Mouse (Mus musculus): ENCODE results near the gene Slc12a5. TPM values are rescaled to one million over a fixed set of nuclear protein-coding genes. Genes with fewer than 3 reads are reported as not detected.
A peak's percentile ranks its signal among the peaks of the same experiment; 100 is the strongest.

Slc12a5 gene
- polyA plus RNA-seq, 1 experiment from 2014 or later: 0.53 TPM

DNA sequence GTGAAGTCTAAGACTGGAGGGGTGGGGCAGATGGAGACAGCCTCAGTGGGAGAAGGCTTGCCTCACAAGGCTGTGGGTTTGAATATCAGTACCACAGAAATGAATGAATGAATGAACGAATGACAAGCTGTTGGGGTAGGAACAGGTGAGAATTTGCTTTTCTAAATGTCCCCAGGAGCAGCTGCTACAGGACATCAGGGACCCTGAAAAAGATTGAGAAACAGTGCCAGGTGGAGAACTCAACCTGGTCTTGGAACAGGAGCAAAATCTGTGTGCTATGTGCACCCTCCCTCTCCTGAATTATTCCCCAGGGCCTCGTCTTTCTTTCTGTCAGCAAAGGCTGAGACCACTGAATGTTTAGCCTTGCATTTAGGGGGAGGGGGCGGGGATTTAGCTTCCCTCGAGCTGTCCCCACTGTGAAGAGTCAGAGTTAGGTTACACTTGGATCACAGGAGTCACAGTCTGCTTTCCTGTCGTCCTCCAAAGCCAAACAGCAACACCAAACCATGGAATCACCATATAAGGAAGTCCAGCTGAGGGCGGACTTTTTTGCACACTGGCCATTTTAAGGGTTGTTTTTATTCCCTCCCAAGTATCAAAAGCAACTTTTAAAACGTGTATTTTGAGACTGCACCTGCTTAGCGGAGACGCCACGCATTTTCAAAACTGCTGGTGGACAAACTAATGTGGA is 20.3 kb upstream of the Slc12a5 start, which contains the start of gene Mmp9:
TSS of gene Mmp9 (plus strand) at position 641 of the 691 bp plus-strand sequence.
- H3K4me2 ChIP-seq (ENCODE audit: low read depth, low read length): no peak within 1 kb of the TSS
- peaks cover 8% of the 10 kb centered on the region for H3K4me1 ChIP-seq (replicated peaks; ENCODE audit: control insufficient read depth, insufficient read depth, low read length)
- H3K9ac ChIP-seq (ENCODE audit: low read length): no peak within 1 kb of the TSS
- H3K27me3 ChIP-seq (ENCODE audit: control insufficient read depth, insufficient read depth, low read depth, low read length): peaks cover 29% of the 10 kb centered on the region
- no peak within 1 kb of the TSS for H3K4me3 ChIP-seq (ENCODE audit: low read length)
- 24% methylated on average over 10 of the region's 10 CpGs for WGBS
- H3K9me3 ChIP-seq (ENCODE audit: control insufficient read depth, low read length): no peaks in the 10 kb centered on the region
- no peak within 1 kb of the TSS for H3K27ac ChIP-seq (ENCODE audit: low read length)
- H3K36me3 ChIP-seq (ENCODE audit: control insufficient read depth, insufficient read depth, low read length): no peaks in the 10 kb centered on the region
- no peak for ATAC-seq (ENCODE audit: low read depth)

- Histone ChIP-seq H3K36me3 (ENCODE audit: control insufficient read depth, insufficient read depth, low read length) (no peaks in the 10 kb centered on the region), H3K4me1 (replicated peaks; ENCODE audit: control insufficient read depth, insufficient read depth, low read length) (peaks cover 8% of the 10 kb centered on the region), H3K27ac (ENCODE audit: low read length) (no peak overlapping the region), H3K27me3 (ENCODE audit: control insufficient read depth, insufficient read depth, low read depth, low read length) (peaks cover 29% of the 10 kb centered on the region), H3K4me3 (ENCODE audit: low read length) (no peak overlapping the region), H3K4me2 (ENCODE audit: low read depth, low read length) (no peak overlapping the region), H3K9me3 (ENCODE audit: control insufficient read depth, low read length) (no peaks in the 10 kb centered on the region), H3K9ac (ENCODE audit: low read length) (no peak overlapping the region)
- WGBS: 11% methylated on average over 5 of the region's 5 CpGs
- no peak for ATAC-seq (ENCODE audit: low read depth)
These were observed 17.8 kb upstream of the Slc12a5 start for GRCm38 (mm10) chr2:164942692-164943290.

DNA sequence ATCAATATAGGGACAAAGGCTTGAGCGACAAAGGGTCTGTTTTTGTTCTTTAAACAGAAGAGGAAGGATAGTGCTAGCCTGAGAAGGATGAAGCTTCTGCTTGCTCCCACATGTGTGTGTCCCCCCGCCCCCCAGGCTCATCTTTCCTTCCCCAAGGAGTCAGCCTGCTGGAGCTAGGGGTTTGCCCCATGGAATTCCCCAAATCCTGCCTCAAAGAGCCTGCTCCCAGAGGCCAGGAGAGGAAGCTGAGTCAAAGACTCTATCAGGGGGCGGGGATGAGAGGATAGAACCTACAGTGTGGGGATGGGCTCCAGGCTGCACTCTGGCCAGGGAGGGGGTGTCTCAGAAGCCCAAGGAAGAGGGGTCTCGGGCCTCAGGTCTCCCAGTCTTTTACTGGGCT is 13.1 kb upstream of the Slc12a5 start:
- no peak for ATAC-seq (ENCODE audit: low read depth)
- H3K4me3 ChIP-seq (ENCODE audit: low read length): no peak overlapping the region
- peaks cover 53% of the 10 kb centered on the region for H3K27me3 ChIP-seq (ENCODE audit: control insufficient read depth, insufficient read depth, low read depth, low read length)
- H3K27ac ChIP-seq (ENCODE audit: low read length): no peak overlapping the region
- H3K9ac ChIP-seq (ENCODE audit: low read length): no peak overlapping the region
- WGBS: 32% methylated on average over 4 of the region's 4 CpGs
- no peak overlapping the region for H3K4me2 ChIP-seq (ENCODE audit: low read depth, low read length)
- H3K36me3 ChIP-seq (ENCODE audit: control insufficient read depth, insufficient read depth, low read length): no peaks in the 10 kb centered on the region
- 0 out of 2 replicates have a peak, but pooled peaks cover 3% of the 10 kb centered on the region for H3K9me3 ChIP-seq (ENCODE audit: control insufficient read depth, low read length)
- H3K4me1 ChIP-seq (replicated peaks; ENCODE audit: control insufficient read depth, insufficient read depth, low read length): 0 out of 2 replicates have a peak, but pooled peaks cover 2% of the 10 kb centered on the region

GRCm38 (mm10) chr2:164947930-164948329 is 12.7 kb upstream of the Slc12a5 start:
- Histone ChIP-seq H3K27ac (ENCODE audit: low read length) (no peak overlapping the region), H3K27me3 (ENCODE audit: control insufficient read depth, insufficient read depth, low read depth, low read length) (peaks cover 57% of the 10 kb centered on the region), H3K9me3 (ENCODE audit: control insufficient read depth, low read length) (0 out of 2 replicates have a peak, but pooled peaks cover 3% of the 10 kb centered on the region), H3K4me2 (ENCODE audit: low read depth, low read length) (no peak overlapping the region), H3K36me3 (ENCODE audit: control insufficient read depth, insufficient read depth, low read length) (no peaks in the 10 kb centered on the region), H3K4me1 (replicated peaks; ENCODE audit: control insufficient read depth, insufficient read depth, low read length) (0 out of 2 replicates have a peak, but pooled peaks cover 2% of the 10 kb centered on the region), H3K4me3 (ENCODE audit: low read length) (no peak overlapping the region), H3K9ac (ENCODE audit: low read length) (no peak overlapping the region)
- WGBS: 10% methylated on average over 6 of the region's 7 CpGs
- ATAC-seq (ENCODE audit: low read depth): no peak

- H3K36me3 ChIP-seq (ENCODE audit: control insufficient read depth, insufficient read depth, low read length): no peaks in the 10 kb centered on the region
- H3K4me2 ChIP-seq (ENCODE audit: low read depth, low read length): peak overlapping the region; percentile 10; the same call in 1 of the 2 replicates
- ATAC-seq (ENCODE audit: low read depth): no peak
- 0 out of 2 replicates have a peak, but pooled peaks cover 3% of the 10 kb centered on the region for H3K9me3 ChIP-seq (ENCODE audit: control insufficient read depth, low read length)
- 6% methylated on average over 25 of the region's 25 CpGs for WGBS
- peaks cover 2% of the 10 kb centered on the region; the same call in 1 of the 2 replicates for H3K4me1 ChIP-seq (replicated peaks; ENCODE audit: control insufficient read depth, insufficient read depth, low read length)
- H3K4me3 ChIP-seq (ENCODE audit: low read length): no peak overlapping the region
- peaks cover 63% of the 10 kb centered on the region for H3K27me3 ChIP-seq (ENCODE audit: control insufficient read depth, insufficient read depth, low read depth, low read length)
- no peak overlapping the region for H3K9ac ChIP-seq (ENCODE audit: low read length)
- no peak overlapping the region for H3K27ac ChIP-seq (ENCODE audit: low read length)
These were observed 11.6 kb upstream of the Slc12a5 start for GRCm38 (mm10) chr2:164948962-164949361.

DNA sequence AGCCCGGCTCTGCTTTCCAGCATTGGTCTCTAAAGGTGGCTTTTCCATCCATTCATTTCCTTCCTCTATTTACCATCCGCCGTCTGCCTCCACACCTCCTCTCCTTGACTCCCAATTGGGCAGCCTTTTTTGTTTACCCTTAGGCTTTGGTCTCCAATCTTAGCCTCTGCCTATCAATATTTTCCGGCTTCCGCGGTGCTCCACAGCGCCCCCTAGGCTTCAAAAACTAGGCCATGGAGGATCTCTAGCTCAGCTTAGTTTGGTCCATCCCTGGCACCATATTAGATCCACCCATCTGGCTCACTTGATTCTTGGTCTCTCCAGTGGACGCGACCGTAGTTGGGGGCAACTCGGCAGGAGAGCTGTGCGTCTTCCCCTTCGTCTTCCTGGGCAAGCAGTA is 10.1 kb upstream of the Slc12a5 start:
- no peak for ATAC-seq (ENCODE audit: low read depth)
- no peaks in the 10 kb centered on the region for H3K36me3 ChIP-seq (ENCODE audit: control insufficient read depth, insufficient read depth, low read length)
- H3K9ac ChIP-seq (ENCODE audit: low read length): no peak overlapping the region
- peaks cover 69% of the 10 kb centered on the region for H3K27me3 ChIP-seq (ENCODE audit: control insufficient read depth, insufficient read depth, low read depth, low read length)
- no peak overlapping the region for H3K4me3 ChIP-seq (ENCODE audit: low read length)
- 30% methylated on average over 13 of the region's 13 CpGs for WGBS
- 0 out of 2 replicates have a peak, but pooled peaks cover 3% of the 10 kb centered on the region for H3K9me3 ChIP-seq (ENCODE audit: control insufficient read depth, low read length)
- H3K4me2 ChIP-seq (ENCODE audit: low read depth, low read length): no peak overlapping the region
- peaks cover 2% of the 10 kb centered on the region; the same call in 1 of the 2 replicates for H3K4me1 ChIP-seq (replicated peaks; ENCODE audit: control insufficient read depth, insufficient read depth, low read length)
- no peak overlapping the region for H3K27ac ChIP-seq (ENCODE audit: low read length)

GRCm38 (mm10) chr2:164951745-164952144 is 8.9 kb upstream of the Slc12a5 start:
- H3K9ac ChIP-seq (ENCODE audit: low read length): no peak overlapping the region
- H3K4me1 ChIP-seq (replicated peaks; ENCODE audit: control insufficient read depth, insufficient read depth, low read length): peaks cover 2% of the 10 kb centered on the region; the same call in 1 of the 2 replicates

DNA sequence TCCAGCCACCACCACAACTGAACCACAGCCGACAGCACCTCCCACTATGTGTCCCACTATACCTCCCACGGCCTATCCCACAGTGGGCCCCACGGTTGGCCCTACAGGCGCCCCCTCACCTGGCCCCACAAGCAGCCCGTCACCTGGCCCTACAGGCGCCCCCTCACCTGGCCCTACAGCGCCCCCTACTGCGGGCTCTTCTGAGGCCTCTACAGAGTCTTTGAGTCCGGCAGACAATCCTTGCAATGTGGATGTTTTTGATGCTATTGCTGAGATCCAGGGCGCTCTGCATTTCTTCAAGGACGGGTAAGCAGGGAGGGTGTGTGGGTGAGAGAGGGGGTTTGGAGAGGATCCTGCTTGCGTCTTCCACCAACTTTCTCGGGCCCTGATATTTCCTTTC is 8.2 kb upstream of the Slc12a5 start:
- Histone ChIP-seq H3K36me3 (ENCODE audit: control insufficient read depth, insufficient read depth, low read length) (no peaks in the 10 kb centered on the region), H3K9ac (ENCODE audit: low read length) (no peak overlapping the region), H3K4me2 (ENCODE audit: low read depth, low read length) (no peak overlapping the region), H3K4me3 (ENCODE audit: low read length) (no peak overlapping the region), H3K27ac (ENCODE audit: low read length) (no peak overlapping the region), H3K4me1 (replicated peaks; ENCODE audit: control insufficient read depth, insufficient read depth, low read length) (peaks cover 2% of the 10 kb centered on the region; the same call in 1 of the 2 replicates), H3K9me3 (ENCODE audit: control insufficient read depth, low read length) (0 out of 2 replicates have a peak, but pooled peaks cover 3% of the 10 kb centered on the region), H3K27me3 (ENCODE audit: control insufficient read depth, insufficient read depth, low read depth, low read length) (peaks cover 66% of the 10 kb centered on the region)
- 33% methylated on average over 13 of the region's 13 CpGs for WGBS
- ATAC-seq (ENCODE audit: low read depth): no peak

More at GRCm38 (mm10) chr2:164951745-164952144, 8.9 kb upstream of the Slc12a5 start:
- Histone ChIP-seq H3K4me2 (ENCODE audit: low read depth, low read length) (no peak overlapping the region), H3K9me3 (ENCODE audit: control insufficient read depth, low read length) (0 out of 2 replicates have a peak, but pooled peaks cover 3% of the 10 kb centered on the region), H3K27ac (ENCODE audit: low read length) (no peak overlapping the region), H3K27me3 (ENCODE audit: control insufficient read depth, insufficient read depth, low read depth, low read length) (peaks cover 69% of the 10 kb centered on the region), H3K4me3 (ENCODE audit: low read length) (no peak overlapping the region), H3K36me3 (ENCODE audit: control insufficient read depth, insufficient read depth, low read length) (no peaks in the 10 kb centered on the region)
- ATAC-seq (ENCODE audit: low read depth): no peak
- 77% methylated on average over 4 of the region's 4 CpGs for WGBS

DNA sequence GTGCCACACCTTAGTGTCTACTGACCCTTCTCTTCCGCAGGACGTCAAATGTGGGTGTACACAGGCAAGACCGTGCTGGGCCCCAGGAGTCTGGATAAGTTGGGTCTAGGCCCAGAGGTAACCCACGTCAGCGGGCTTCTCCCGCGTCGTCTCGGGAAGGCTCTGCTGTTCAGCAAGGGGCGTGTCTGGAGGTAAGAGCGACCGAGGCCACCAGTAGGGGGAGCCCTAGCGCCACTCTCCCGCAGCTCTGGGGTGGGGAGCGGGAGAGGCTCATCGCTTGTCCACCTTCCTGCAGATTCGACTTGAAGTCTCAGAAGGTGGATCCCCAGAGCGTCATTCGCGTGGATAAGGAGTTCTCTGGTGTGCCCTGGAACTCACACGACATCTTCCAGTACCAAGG is 7.4 kb upstream of the Slc12a5 start:
- Histone ChIP-seq H3K27ac (ENCODE audit: low read length) (no peak overlapping the region), H3K27me3 (ENCODE audit: control insufficient read depth, insufficient read depth, low read depth, low read length) (peaks cover 59% of the 10 kb centered on the region), H3K4me1 (replicated peaks; ENCODE audit: control insufficient read depth, insufficient read depth, low read length) (peaks cover 2% of the 10 kb centered on the region; the same call in 1 of the 2 replicates), H3K4me3 (ENCODE audit: low read length) (no peak overlapping the region), H3K9me3 (ENCODE audit: control insufficient read depth, low read length) (0 out of 2 replicates have a peak, but pooled peaks cover 3% of the 10 kb centered on the region), H3K4me2 (ENCODE audit: low read depth, low read length) (peak overlapping the region; percentile 14; the same call in 1 of the 2 replicates), H3K36me3 (ENCODE audit: control insufficient read depth, insufficient read depth, low read length) (no peaks in the 10 kb centered on the region), H3K9ac (ENCODE audit: low read length) (no peak overlapping the region)
- peak; percentile 78 for ATAC-seq (ENCODE audit: low read depth)
- under 1% methylated on average over 21 of the region's 21 CpGs for WGBS
